Mouse (Mus musculus) embryonic facial prominence, embryonic 10.5 days (tissue): Measurements from ENCODE around the gene Car10. TPM values are rescaled to one million over a fixed set of nuclear protein-coding genes. Genes with fewer than 3 reads are reported as not detected.

ENCODE experiments used
- DNase-seq: peaks from one replicate; pipeline ENCODE4 v3.0.0-alpha.2; 2017; ENCODE audit warnings: low spot score
- H3K27ac ChIP-seq: fragments of 300-500 bp; sonication (generic); replicated peaks from 2 replicates; pipeline ENCODE4 v1.5.1; 2016; ENCODE audit warnings: mild to moderate bottlenecking
- H3K27me3 ChIP-seq: fragments of 300-500 bp; sonication (generic); replicated peaks from 2 replicates; pipeline ENCODE4 v1.6.1; 2016; ENCODE audit warnings: low read depth, mild to moderate bottlenecking; ENCODE audit not compliant: poor library complexity, severe bottlenecking
- H3K36me3 ChIP-seq: fragments of 300-500 bp; sonication (generic); replicated peaks from 2 replicates; pipeline ENCODE4 v1.6.1; 2016; ENCODE audit warnings: mild to moderate bottlenecking, moderate library complexity
- H3K4me1 ChIP-seq: fragments of 300-500 bp; sonication (generic); 2 replicates; pipeline ENCODE4 v1.6.1; 2016
- H3K4me3 ChIP-seq: fragments of 300-500 bp; sonication (generic); 2 replicates; pipeline ENCODE4 v1.5.1; 2016; ENCODE audit warnings: mild to moderate bottlenecking, moderate library complexity
- H3K9me3 ChIP-seq: fragments of 300-500 bp; sonication (generic); 2 replicates; pipeline ENCODE4 v1.6.1; 2016; ENCODE audit warnings: mild to moderate bottlenecking
- WGBS: fragments of 180-500 bp; shearing (Covaris S2); methylation state at CpG from one replicate; pipeline ENCODE4 v1.1.7; 2016; 5-methylcytosine and 5-hydroxymethylcytosine counted together
- polyA plus RNA-seq: library from polyadenylated mRNA; unstranded; fragments of >200 nt; fragmentation: Nextera tagmentation; extraction: Ambion mirVana; gene quantifications from 2 replicates; pipeline ENCODE4 v1.2.1, GENCODE M21; 2016

Gene Car10
- polyA plus RNA-seq, 1 experiment from 2014 or later, result 0.41 TPM

GRCm38 (mm10) chr11:93487913-93488604 is 390.2 kb downstream of the Car10 start:
- WGBS, result 85% methylated on average over 3 of the region's 3 CpGs
- Histone ChIP-seq H3K27me3 (no peaks in the 10 kb centered on the region), H3K27ac (no peak overlapping the region), H3K4me3 (no peak overlapping the region), H3K9me3 (no peaks in the 10 kb centered on the region), H3K4me1 (no peaks in the 10 kb centered on the region), H3K36me3 (no peaks in the 10 kb centered on the region)
- DNase-seq, result no peak

- H3K27ac ChIP-seq, result no peak overlapping the region
- H3K27me3 ChIP-seq, result no peaks in the 10 kb centered on the region
- H3K4me3 ChIP-seq, result no peak overlapping the region
- H3K4me1 ChIP-seq, result no peaks in the 10 kb centered on the region
- DNase-seq, result no peak
- no peaks in the 10 kb centered on the region for H3K36me3 ChIP-seq
- 86% methylated on average over 11 of the region's 11 CpGs for WGBS
- no peaks in the 10 kb centered on the region for H3K9me3 ChIP-seq
These were observed 392.5 kb downstream of the Car10 start for GRCm38 (mm10) chr11:93490211-93490820.

DNA sequence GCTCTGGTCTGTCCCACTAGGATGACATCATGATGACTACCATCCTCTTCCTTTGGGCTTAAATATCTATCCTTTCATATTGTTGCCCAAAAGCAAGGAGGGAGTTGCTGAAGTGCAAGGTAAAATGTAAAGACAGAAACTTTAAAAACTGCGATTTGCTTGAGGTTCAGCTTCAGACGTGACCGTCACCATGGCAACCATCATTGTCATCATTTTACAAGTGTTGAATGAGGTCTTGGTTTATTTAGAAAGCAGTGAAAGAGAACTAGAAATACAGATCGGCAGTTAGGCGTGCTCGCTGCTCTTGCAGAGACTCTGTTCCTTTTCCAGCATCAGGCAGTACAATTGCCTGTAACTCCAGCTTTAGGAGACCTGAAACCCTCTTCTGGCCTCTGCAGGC is 400.1 kb downstream of the Car10 start:
- no peak overlapping the region for H3K4me3 ChIP-seq
- 86% methylated on average over 6 of the region's 6 CpGs for WGBS

DNA sequence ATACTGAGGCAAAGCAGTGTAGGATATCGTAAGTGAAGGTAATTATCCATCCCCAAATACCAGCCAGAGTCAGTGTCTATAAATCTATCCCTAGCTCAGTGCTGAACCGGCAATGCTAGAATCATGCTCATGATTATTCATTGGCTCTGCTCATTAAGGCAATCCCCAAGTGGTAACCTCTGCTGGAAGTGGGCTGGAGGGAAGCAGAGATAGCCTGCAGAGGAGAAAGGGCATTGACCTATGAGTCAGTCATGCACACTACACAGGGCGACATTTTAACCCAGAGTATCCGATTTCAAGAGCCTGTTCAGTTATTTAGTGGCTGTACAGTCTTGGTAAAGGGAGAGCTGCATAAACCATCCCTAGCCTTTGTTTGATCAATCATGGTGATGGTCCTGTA is 402.6 kb downstream of the Car10 start:
- no peak overlapping the region for H3K4me3 ChIP-seq
- H3K36me3 ChIP-seq, result no peaks in the 10 kb centered on the region
- H3K4me1 ChIP-seq, result peaks cover 9% of the 10 kb centered on the region
- 37% methylated on average over 4 of the region's 4 CpGs for WGBS
- H3K27ac ChIP-seq, result no peak overlapping the region
- H3K27me3 ChIP-seq, result no peaks in the 10 kb centered on the region
- DNase-seq, result peak; percentile 14
- H3K9me3 ChIP-seq, result no peaks in the 10 kb centered on the region

More for the DNA sequence above, 400.1 kb downstream of the Car10 start:
- Histone ChIP-seq H3K36me3 (no peaks in the 10 kb centered on the region), H3K4me1 (peaks cover 9% of the 10 kb centered on the region), H3K27ac (no peak overlapping the region), H3K9me3 (no peaks in the 10 kb centered on the region), H3K27me3 (no peaks in the 10 kb centered on the region)
- DNase-seq, result no peak

DNA sequence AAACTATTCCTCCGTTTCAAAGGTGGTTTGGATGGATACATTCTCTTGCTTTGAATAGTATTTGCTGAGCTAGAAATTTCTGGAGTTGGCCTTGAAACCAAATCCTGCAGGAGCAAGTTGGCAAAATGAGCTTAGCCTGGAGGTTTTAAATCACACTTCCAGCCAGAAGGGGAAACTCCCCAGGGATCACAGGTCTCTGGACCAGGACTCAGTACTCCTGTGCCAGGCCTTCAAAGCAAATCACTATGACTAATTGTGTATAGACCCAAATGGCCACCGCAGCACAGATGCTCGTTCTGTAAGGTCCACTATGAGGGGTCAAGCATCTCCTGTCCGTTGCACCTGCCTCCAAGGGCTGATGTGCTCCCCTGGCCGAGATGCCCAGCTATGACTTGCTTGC is 403.8 kb downstream of the Car10 start:
- DNase-seq, result no peak

DNA sequence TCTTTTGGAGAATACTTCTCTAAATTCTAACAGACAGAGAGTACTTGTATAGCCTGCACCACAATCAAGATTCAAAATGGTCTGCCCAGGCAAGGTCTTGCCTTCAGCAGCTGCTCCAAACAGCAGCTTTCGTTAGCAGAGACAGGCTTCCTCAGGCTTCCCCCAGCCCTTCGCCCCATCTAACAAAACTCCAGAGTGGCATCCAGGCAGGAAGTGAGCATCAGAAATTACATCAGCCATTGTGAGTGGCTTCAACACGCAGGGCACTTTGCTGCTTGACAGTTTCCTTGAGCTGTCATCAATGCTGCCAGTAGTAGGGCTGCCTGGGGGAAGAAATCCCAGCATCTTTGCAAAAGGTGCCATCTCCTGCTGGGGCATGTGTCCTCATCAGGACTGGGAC is 405.0 kb downstream of the Car10 start:
- Histone ChIP-seq H3K27ac (no peak overlapping the region), H3K27me3 (no peaks in the 10 kb centered on the region), H3K36me3 (no peaks in the 10 kb centered on the region), H3K9me3 (no peaks in the 10 kb centered on the region), H3K4me1 (peaks cover 9% of the 10 kb centered on the region), H3K4me3 (no peak overlapping the region)
- 74% methylated on average over 3 of the region's 3 CpGs for WGBS
- DNase-seq, result no peak

More for the DNA sequence above, 403.8 kb downstream of the Car10 start:
- H3K4me3 ChIP-seq, result no peak overlapping the region
- H3K27me3 ChIP-seq, result no peaks in the 10 kb centered on the region
- H3K27ac ChIP-seq, result no peak overlapping the region
- 79% methylated on average over 5 of the region's 5 CpGs for WGBS
- H3K4me1 ChIP-seq, result peaks cover 9% of the 10 kb centered on the region
- no peaks in the 10 kb centered on the region for H3K9me3 ChIP-seq
- H3K36me3 ChIP-seq, result no peaks in the 10 kb centered on the region

DNA sequence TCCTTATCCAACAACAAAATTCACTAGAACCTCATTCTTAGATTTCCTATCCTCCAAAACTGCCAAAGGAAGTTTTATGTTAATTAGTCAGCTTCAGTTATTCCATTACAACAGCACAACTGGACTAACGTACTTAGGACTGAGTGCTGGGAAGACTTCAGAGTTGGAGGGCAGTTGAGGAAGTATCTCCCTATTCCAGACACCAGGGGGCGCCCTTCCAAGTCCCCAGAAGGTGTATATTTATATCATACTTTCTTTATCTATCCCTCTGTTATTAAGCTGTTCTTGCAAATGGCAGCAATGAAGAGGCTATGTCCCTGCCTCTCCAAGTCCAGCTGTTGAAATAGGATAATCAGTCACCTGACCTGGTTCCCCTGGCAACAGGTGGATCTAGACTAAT is 405.6 kb downstream of the Car10 start:
- DNase-seq, result peak; percentile 30
- peaks cover 9% of the 10 kb centered on the region for H3K4me1 ChIP-seq
- no peaks in the 10 kb centered on the region for H3K9me3 ChIP-seq
- no peak overlapping the region for H3K27ac ChIP-seq
- 34% methylated on average over 2 of the region's 2 CpGs for WGBS
- no peaks in the 10 kb centered on the region for H3K36me3 ChIP-seq
- no peaks in the 10 kb centered on the region for H3K27me3 ChIP-seq
- H3K4me3 ChIP-seq, result no peak overlapping the region

DNA sequence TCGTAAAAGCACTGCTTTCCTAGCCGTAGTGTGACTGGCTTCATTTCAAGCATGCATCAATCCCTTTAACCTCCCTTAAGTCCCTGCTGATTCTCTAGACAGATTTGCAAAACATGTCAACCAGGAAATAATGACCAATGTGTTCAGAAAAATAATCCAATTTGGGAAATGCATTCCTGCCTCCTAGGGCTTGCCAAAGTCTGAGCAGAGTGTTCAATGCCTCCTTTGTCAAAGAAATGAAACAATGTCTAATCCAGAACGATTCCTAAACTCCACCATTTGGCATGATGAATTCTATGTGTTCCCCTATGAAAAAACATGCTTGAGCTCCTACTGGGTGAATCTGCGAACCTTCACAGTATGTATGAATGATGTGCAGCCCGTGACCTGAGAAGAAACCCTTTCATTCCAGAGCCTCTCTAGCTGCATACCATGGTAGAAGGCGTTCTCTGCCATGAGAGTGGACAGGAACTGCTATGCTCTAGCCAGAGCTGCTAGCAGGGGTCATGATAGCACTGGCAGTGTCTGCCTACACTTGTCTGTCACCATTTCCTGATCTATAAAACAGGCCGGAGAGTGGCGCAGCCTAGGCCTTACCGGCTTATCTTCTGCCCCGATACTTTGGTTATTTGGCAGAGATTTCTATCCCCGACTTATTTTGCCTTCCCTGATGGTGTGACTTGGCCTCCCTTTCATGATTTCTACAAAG is 411.9 kb downstream of the Car10 start:
- H3K27me3 ChIP-seq, result no peaks in the 10 kb centered on the region
- H3K36me3 ChIP-seq, result no peaks in the 10 kb centered on the region
- H3K4me3 ChIP-seq, result no peak overlapping the region
- no peaks in the 10 kb centered on the region for H3K4me1 ChIP-seq
- H3K27ac ChIP-seq, result no peak overlapping the region
- no peak for DNase-seq
- 76% methylated on average over 11 of the region's 11 CpGs for WGBS
- H3K9me3 ChIP-seq, result no peaks in the 10 kb centered on the region

- Histone ChIP-seq H3K9me3 (no peaks in the 10 kb centered on the region), H3K4me3 (no peak overlapping the region), H3K27ac (no peak overlapping the region), H3K27me3 (no peaks in the 10 kb centered on the region), H3K36me3 (no peaks in the 10 kb centered on the region), H3K4me1 (no peaks in the 10 kb centered on the region)
- DNase-seq, result no peak
- WGBS, result 82% methylated on average over 2 of the region's 2 CpGs
These were observed 415.0 kb downstream of the Car10 start for GRCm38 (mm10) chr11:93512843-93513242.

- no peaks in the 10 kb centered on the region for H3K4me1 ChIP-seq
- no peaks in the 10 kb centered on the region for H3K9me3 ChIP-seq
- 24% methylated on average over 2 of the region's 2 CpGs for WGBS
- DNase-seq, result no peak
- H3K27ac ChIP-seq, result no peak overlapping the region
- H3K27me3 ChIP-seq, result no peaks in the 10 kb centered on the region
- H3K36me3 ChIP-seq, result no peaks in the 10 kb centered on the region
- no peak overlapping the region for H3K4me3 ChIP-seq
These were observed 416.6 kb downstream of the Car10 start for GRCm38 (mm10) chr11:93514396-93514795.

DNA sequence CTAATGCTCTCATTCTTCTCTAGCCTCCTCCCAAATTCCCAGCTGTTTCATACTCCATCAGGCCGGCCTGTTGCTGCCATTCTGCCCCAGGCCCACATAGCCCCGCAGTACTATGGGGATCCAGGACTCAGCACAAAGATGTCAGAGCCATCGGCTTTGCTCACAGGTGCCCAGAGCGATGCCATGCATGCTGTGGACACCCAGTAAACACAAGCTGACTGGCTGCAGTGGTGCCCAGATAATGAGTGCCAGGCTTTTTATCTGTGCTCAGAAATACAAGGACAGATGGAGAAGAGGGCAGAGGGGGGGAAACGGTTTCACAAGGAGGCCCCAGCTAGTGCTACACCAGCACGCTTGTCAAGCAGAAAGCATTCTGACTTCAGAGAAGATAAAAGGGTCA is 417.7 kb downstream of the Car10 start:
- no peak overlapping the region for H3K27ac ChIP-seq
- H3K9me3 ChIP-seq, result no peaks in the 10 kb centered on the region
- no peaks in the 10 kb centered on the region for H3K27me3 ChIP-seq
- no peak for DNase-seq
- H3K4me1 ChIP-seq, result 0 out of 2 replicates have a peak, but pooled peaks cover 3% of the 10 kb centered on the region
- H3K4me3 ChIP-seq, result no peak overlapping the region
- WGBS, result 87% methylated on average over 6 of the region's 6 CpGs
- no peaks in the 10 kb centered on the region for H3K36me3 ChIP-seq

GRCm38 (mm10) chr11:93516216-93516615 is 418.4 kb downstream of the Car10 start:
- WGBS, result 88% methylated on average over 9 of the region's 9 CpGs
- Histone ChIP-seq H3K9me3 (no peaks in the 10 kb centered on the region), H3K4me3 (no peak overlapping the region), H3K27me3 (no peaks in the 10 kb centered on the region), H3K27ac (no peak overlapping the region), H3K36me3 (no peaks in the 10 kb centered on the region), H3K4me1 (0 out of 2 replicates have a peak, but pooled peaks cover 3% of the 10 kb centered on the region)
- no peak for DNase-seq

DNA sequence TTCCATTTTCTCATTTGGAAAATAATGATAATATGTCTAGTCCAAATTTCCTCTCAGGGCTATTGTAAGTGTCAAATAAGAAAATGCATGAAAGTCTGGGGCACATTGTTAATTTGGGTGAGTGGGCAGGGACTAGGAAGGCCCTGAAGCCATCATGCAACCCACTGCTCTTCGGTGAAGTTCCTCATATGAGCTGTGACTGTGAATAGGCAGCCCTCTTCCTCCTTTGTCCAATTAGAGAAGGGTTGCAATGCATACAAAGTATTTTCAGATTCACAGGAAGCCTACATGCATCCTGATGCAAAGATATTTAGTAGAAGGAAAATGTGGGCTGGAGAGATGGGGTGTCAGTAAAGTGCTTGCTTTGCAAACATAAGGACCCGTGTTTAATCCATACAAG is 419.1 kb downstream of the Car10 start:
- no peaks in the 10 kb centered on the region for H3K27me3 ChIP-seq
- H3K9me3 ChIP-seq, result no peaks in the 10 kb centered on the region
- H3K4me3 ChIP-seq, result no peak overlapping the region
- H3K4me1 ChIP-seq, result 0 out of 2 replicates have a peak, but pooled peaks cover 3% of the 10 kb centered on the region
- 80% methylated on average over 2 of the region's 2 CpGs for WGBS
- H3K36me3 ChIP-seq, result no peaks in the 10 kb centered on the region
- no peak overlapping the region for H3K27ac ChIP-seq
- DNase-seq, result no peak
